Mouse (Mus musculus) stomach, embryonic 15.5 days (tissue): ENCODE measurements around the gene Aqp3. TPM values are rescaled to one million over a fixed set of nuclear protein-coding genes. Genes with fewer than 3 reads are reported as not detected.

Experiments
- ATAC-seq: fragments of 200-750 bp; cut with Nextera tagmentation; 2 replicates; pipeline ENCODE4 v1.8.0; 2017; ENCODE audit warnings: low read depth, moderate number of reproducible peaks, moderate TSS enrichment; ENCODE audit not compliant: insufficient read depth, low FRiP score
- H3K27ac ChIP-seq: fragments of 300-500 bp; sonication (generic); 2 replicates; pipeline ENCODE4 v1.5.1; 2015; ENCODE audit warnings: mild to moderate bottlenecking, inconsistent platforms
- H3K27me3 ChIP-seq: fragments of 300-500 bp; sonication (generic); replicated peaks from 2 replicates; pipeline ENCODE4 v1.6.1; 2015; ENCODE audit warnings: inconsistent platforms
- H3K36me3 ChIP-seq: fragments of 300-500 bp; sonication (generic); 2 replicates; pipeline ENCODE4 v1.6.1; 2015; ENCODE audit warnings: inconsistent platforms
- H3K4me1 ChIP-seq: fragments of 300-500 bp; sonication (generic); 2 replicates; pipeline ENCODE4 v1.6.1; 2015; ENCODE audit warnings: inconsistent platforms
- H3K4me2 ChIP-seq: fragments of 300-500 bp; sonication (generic); 2 replicates; pipeline ENCODE4 v1.6.1; 2015; ENCODE audit warnings: mild to moderate bottlenecking, inconsistent platforms
- H3K4me3 ChIP-seq: fragments of 300-500 bp; sonication (generic); replicated peaks from 2 replicates; pipeline ENCODE4 v1.5.1; 2015; ENCODE audit warnings: inconsistent platforms
- H3K9ac ChIP-seq: fragments of 300-500 bp; sonication (generic); 2 replicates; pipeline ENCODE4 v1.6.1; 2015; ENCODE audit warnings: inconsistent platforms
- H3K9me3 ChIP-seq: fragments of 300-500 bp; sonication (generic); 2 replicates; pipeline ENCODE4 v1.6.1; 2016; ENCODE audit warnings: inconsistent platforms
- WGBS: fragments of 180-500 bp; shearing (Covaris S2); methylation state at CpG from one replicate; pipeline ENCODE4 v1.1.7; 2015; 5-methylcytosine and 5-hydroxymethylcytosine counted together
- polyA plus RNA-seq: library from polyadenylated mRNA; unstranded; fragments of >200 nt; fragmentation: Nextera tagmentation; extraction: Ambion mirVana; gene quantifications from 2 replicates; pipeline ENCODE4 v1.2.1, GENCODE M21; 2015

The Aqp3 gene
- polyA plus RNA-seq, 1 experiment from 2014 or later = 73.3 TPM

- Histone ChIP-seq H3K4me2 (peak overlapping the region; percentile 21), H3K4me1 (peaks cover 5% of the 10 kb centered on the region), H3K4me3 (no peak overlapping the region), H3K9me3 (no peaks in the 10 kb centered on the region), H3K9ac (no peak overlapping the region), H3K27me3 (no peaks in the 10 kb centered on the region), H3K36me3 (no peaks in the 10 kb centered on the region), H3K27ac (0 out of 2 replicates have a peak overlapping the region, but pooled peaks have one; percentile 6)
- 45% methylated on average over 13 of the region's 13 CpGs for WGBS
- peak; percentile 68 for ATAC-seq
Observed at GRCm38 (mm10) chr4:41055111-41055510, 42.9 kb downstream of the Aqp3 start.

GRCm38 (mm10) chr4:41051781-41052180 is 46.2 kb downstream of the Aqp3 start:
- H3K9me3 ChIP-seq = no peaks in the 10 kb centered on the region
- WGBS = 77% methylated on average over 7 of the region's 7 CpGs
- H3K4me1 ChIP-seq = peaks cover 5% of the 10 kb centered on the region
- no peak overlapping the region for H3K4me3 ChIP-seq
- ATAC-seq = no peak
- H3K27ac ChIP-seq = no peak overlapping the region
- no peak overlapping the region for H3K9ac ChIP-seq
- H3K36me3 ChIP-seq = no peaks in the 10 kb centered on the region
- no peak overlapping the region for H3K4me2 ChIP-seq
- no peaks in the 10 kb centered on the region for H3K27me3 ChIP-seq

- Histone ChIP-seq H3K9me3 (no peaks in the 10 kb centered on the region), H3K4me1 (peaks cover 5% of the 10 kb centered on the region), H3K27me3 (no peaks in the 10 kb centered on the region), H3K9ac (no peak overlapping the region), H3K27ac (no peak overlapping the region), H3K36me3 (no peaks in the 10 kb centered on the region), H3K4me2 (peak overlapping the region; percentile 44), H3K4me3 (no peak overlapping the region)
- 32% methylated on average over 16 of the region's 16 CpGs for WGBS
- ATAC-seq = peak; percentile 29; the same call in 1 of the 2 replicates
Observed at GRCm38 (mm10) chr4:41050726-41051675, 47.0 kb downstream of the Aqp3 start.

GRCm38 (mm10) chr4:41048926-41049325 is 49.1 kb downstream of the Aqp3 start:
- H3K36me3 ChIP-seq = no peaks in the 10 kb centered on the region
- H3K4me3 ChIP-seq = no peak overlapping the region
- H3K4me1 ChIP-seq = peaks cover 2% of the 10 kb centered on the region
- no peak overlapping the region for H3K27ac ChIP-seq
- no peaks in the 10 kb centered on the region for H3K9me3 ChIP-seq
- 56% methylated on average over 2 of the region's 2 CpGs for WGBS
- ATAC-seq = no peak
- H3K27me3 ChIP-seq = no peaks in the 10 kb centered on the region
- H3K9ac ChIP-seq = no peak overlapping the region
- H3K4me2 ChIP-seq = no peak overlapping the region

GRCm38 (mm10) chr4:41047524-41048271 is 50.3 kb downstream of the Aqp3 start, which contains the start of gene Aqp7:
Gene Aqp7, minus strand, starts transcription at chr4:41048139.
- H3K4me2 ChIP-seq = no peak within 1 kb of the TSS
- no peak for ATAC-seq
- H3K27ac ChIP-seq = no peak within 1 kb of the TSS
- H3K9me3 ChIP-seq = no peaks in the 10 kb centered on the region
- H3K9ac ChIP-seq = no peak within 1 kb of the TSS
- no peaks in the 10 kb centered on the region for H3K36me3 ChIP-seq
- peaks cover 2% of the 10 kb centered on the region for H3K4me1 ChIP-seq
- H3K4me3 ChIP-seq = no peak within 1 kb of the TSS
- H3K27me3 ChIP-seq = no peaks in the 10 kb centered on the region
- WGBS = 40% methylated on average over 9 of the region's 9 CpGs

- Histone ChIP-seq H3K9me3 (no peaks in the 10 kb centered on the region), H3K36me3 (no peaks in the 10 kb centered on the region), H3K4me3 (no peak overlapping the region), H3K9ac (no peak overlapping the region), H3K4me1 (peaks cover 2% of the 10 kb centered on the region), H3K4me2 (no peak overlapping the region), H3K27ac (no peak overlapping the region), H3K27me3 (no peaks in the 10 kb centered on the region)
- ATAC-seq = no peak
- WGBS = 79% methylated on average over 13 of the region's 13 CpGs
Observed at GRCm38 (mm10) chr4:41046254-41046795, 51.7 kb downstream of the Aqp3 start.

- ATAC-seq = no peak
- 68% methylated on average over 3 of the region's 3 CpGs for WGBS
- H3K4me1 ChIP-seq = peaks cover 3% of the 10 kb centered on the region; the same call in 1 of the 2 replicates
- H3K9me3 ChIP-seq = no peaks in the 10 kb centered on the region
- H3K4me3 ChIP-seq = no peak overlapping the region
- no peaks in the 10 kb centered on the region for H3K36me3 ChIP-seq
- no peaks in the 10 kb centered on the region for H3K27me3 ChIP-seq
- H3K9ac ChIP-seq = no peak overlapping the region
- no peak overlapping the region for H3K4me2 ChIP-seq
- H3K27ac ChIP-seq = no peak overlapping the region
Observed at GRCm38 (mm10) chr4:41045288-41045687, 52.7 kb downstream of the Aqp3 start.

- no peaks in the 10 kb centered on the region for H3K27me3 ChIP-seq
- H3K9ac ChIP-seq = no peak overlapping the region
- no peaks in the 10 kb centered on the region for H3K9me3 ChIP-seq
- H3K4me3 ChIP-seq = no peak overlapping the region
- no peak overlapping the region for H3K4me2 ChIP-seq
- H3K36me3 ChIP-seq = no peaks in the 10 kb centered on the region
- 82% methylated on average over 5 of the region's 5 CpGs for WGBS
- H3K27ac ChIP-seq = no peak overlapping the region
- no peak for ATAC-seq
- H3K4me1 ChIP-seq = peaks cover 3% of the 10 kb centered on the region; the same call in 1 of the 2 replicates
Observed at GRCm38 (mm10) chr4:41043961-41044360, 54.0 kb downstream of the Aqp3 start.

GRCm38 (mm10) chr4:41042880-41043279 is 55.1 kb downstream of the Aqp3 start:
- peaks cover 3% of the 10 kb centered on the region; the same call in 1 of the 2 replicates for H3K4me1 ChIP-seq
- no peak overlapping the region for H3K27ac ChIP-seq
- H3K27me3 ChIP-seq = no peaks in the 10 kb centered on the region
- no peaks in the 10 kb centered on the region for H3K9me3 ChIP-seq
- no peak overlapping the region for H3K4me3 ChIP-seq
- ATAC-seq = no peak
- H3K9ac ChIP-seq = no peak overlapping the region
- 74% methylated on average over 12 of the region's 12 CpGs for WGBS
- no peak overlapping the region for H3K4me2 ChIP-seq
- H3K36me3 ChIP-seq = no peaks in the 10 kb centered on the region
